Mouse (Mus musculus) adrenal gland, adult 2 months (tissue): ENCODE measurements around the gene Ccm2. TPM values are rescaled to one million over a fixed set of nuclear protein-coding genes. Genes with fewer than 3 reads are reported as not detected.

Experiments
- DNase-seq: peaks from one replicate; pipeline ENCODE4 v3.0.0; 2021
- polyA plus RNA-seq: library from polyadenylated mRNA; depleted of rRNA; stranded (reverse); fragments of >200 nt; gene quantifications from 2 replicates; pipeline ENCODE4 v1.2.3, GENCODE M21; 2012
- total RNA-seq, 2 experiments: library from RNA; stranded (reverse); gene quantifications; 2 replicates each; pipeline ENCODE4 v1.2.3; 2021

Ccm2 gene
- total and polyA plus RNA-seq, 3 experiments: 38.8 to 48.1 (median 47.9) TPM

DNA sequence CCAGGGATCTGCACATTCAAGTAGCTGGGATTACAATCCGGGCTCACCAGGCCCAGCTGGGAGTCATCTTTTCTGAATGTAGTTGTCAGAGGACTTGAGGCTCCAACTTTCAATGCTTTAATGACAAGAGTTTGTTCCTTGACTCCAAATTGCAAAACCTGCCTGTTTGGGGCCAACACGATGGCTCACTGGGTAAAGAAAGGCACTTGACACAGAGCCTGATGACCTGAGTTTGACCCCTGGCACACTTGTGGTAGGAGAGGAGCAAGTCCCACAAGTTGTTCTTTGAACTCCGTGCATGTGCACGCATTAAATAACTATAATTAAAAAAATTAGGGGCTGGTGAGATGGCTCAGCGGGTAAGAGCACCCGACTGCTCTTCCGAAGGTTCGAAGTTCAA, 16.7 kb upstream of the Ccm2 start:
- no peak for DNase-seq

DNA sequence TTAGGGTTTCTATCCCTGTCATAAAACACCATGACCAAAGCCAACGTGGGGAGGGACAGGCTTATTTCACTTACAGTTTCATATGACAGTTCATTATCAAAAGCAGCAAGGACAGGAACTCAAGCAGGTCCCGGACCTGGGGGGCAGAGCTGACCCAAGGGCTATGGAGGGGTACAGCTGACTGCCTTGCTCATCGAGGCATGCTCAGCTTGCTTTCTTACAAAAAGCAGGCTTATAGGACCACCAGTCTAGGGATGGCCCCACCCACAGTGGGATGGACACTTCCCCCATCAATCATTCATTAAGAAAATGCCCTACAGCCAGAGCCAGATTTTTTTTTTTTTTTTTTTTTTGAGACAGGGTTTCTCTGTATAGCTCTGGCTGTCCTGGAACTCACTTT, 15.9 kb upstream of the Ccm2 start:
- DNase-seq: no peak

DNA sequence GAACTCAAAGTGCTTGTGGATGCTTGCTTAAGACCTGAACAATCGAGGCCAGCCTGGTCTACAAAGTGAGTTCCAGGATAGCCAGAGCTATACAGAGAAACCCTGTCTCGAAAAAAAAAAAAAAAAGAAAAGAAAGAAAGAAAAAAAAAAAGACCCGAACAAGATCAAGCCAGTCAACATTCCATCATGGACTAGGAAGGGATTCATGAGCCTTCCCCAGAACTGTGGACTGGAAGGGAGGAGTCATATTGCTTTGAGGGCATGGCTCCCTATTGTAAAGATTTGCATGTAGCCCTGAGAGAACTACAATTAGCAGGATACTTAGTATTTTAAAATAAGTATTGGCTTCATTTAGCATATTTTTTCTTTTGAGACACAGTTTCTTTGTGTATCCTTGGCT, 2.0 kb upstream of the Ccm2 start:
- DNase-seq: no peak

DNA sequence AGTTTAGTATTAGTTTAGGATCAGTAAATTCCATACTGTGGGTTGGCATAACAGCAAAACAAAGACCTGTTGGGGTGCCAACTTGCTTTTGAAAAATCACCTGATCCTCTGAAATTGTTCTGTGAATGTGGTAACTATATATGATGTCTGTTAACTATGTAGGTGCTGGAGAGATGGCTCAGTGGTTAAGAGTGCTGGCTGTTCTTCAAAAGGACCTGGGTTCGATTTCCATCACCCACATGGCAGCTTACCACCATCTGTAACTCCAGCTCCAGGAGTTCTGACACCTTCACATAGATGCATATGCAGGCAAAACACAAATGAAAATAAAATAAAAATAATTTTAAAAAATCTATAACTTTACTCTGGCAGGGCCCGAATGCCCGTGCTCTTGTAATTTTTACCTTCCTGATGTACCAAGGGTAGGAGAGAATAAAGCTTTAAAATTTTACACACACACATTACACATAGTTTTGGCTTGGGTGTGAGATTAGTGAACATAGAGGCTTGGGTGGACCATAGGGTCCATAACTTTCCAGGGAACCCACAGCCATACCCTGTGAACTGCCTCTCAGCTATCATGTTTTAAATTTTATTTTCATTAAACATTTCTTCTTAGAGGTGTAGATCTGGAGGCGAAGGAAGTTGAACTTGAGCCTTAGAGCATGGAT, 1.4 kb upstream of the Ccm2 start:
- no peak for DNase-seq

DNA sequence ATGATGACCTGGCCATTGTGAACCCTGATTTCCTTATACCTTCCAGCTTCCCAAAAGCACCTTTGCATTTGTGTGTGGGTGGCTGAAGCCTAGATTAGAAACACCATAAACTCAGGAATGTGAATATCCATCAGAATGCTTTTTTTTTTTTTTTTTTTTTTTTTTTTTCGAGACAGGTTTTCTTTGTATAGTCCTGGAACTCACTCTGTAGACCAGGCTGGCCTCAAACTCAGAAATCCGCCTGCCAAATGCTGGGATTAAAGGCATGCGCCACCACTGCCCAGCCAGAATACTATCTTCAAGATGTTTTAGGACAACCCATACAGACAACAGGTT, 862 bp upstream of the Ccm2 start:
- DNase-seq: no peak

DNA sequence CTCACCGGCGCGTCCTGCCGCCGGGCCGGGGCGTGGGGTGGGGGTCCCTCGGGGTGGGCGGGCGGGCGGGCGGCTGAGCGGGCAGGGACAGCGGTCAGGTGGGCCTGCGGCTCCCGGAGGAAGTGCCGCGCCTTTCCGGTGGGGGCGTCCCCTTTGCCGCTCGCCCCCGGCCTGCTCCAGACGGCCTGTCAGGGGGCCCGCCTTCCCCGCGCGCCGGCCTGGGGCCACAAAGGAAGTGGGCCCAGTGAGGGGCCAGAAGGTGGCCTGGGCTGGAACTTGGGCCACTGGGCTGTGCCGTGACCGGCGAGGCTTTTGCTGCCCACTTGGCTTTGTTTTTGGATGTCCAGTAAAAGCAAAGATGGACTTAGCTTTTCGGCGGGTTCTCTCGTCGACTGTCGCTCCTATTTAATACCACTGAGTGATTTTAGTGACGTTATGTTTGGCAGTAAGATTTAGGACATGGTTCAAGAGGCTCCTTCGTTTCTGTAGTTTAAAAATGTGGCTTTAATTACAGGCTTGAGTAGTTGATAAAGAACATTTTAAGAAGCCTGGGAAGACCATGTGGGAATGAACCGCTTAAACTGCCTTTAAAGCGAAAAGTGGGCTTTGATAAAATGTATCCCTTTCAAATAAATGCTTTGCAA, 472 bp downstream of the Ccm2 start:
- DNase-seq: peak; percentile 83

DNA sequence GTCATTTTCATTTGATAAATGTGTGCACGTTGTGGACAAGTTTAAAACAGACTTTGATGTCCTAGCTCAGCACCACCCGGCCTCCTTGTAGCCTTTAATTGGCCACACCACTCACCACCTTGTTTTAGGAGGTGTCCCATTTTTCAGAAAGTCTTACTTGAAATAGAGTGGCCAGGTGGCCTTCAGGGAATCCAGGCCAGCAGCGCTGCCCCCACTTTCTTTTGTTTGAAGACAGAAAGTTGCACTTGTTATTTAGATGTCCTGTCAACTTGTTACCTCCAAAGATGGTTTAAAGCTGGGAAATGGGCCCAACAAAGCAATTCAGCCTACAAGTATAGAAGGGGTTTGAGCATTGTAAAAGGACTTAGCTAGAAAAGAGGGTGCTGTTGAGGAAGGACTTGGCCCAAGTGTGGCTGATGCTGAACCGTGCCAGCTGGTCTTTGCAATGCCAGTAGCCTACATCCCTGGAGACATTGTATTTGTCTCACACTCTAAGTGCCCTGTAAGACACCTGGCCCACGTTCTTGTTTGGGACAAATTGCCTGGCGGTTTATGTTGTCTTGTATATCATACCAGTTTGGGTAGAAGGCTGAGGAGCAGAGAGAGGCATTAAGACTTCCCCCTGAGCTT, 1.1 kb downstream of the Ccm2 start:
- DNase-seq: peak; percentile 24

DNA sequence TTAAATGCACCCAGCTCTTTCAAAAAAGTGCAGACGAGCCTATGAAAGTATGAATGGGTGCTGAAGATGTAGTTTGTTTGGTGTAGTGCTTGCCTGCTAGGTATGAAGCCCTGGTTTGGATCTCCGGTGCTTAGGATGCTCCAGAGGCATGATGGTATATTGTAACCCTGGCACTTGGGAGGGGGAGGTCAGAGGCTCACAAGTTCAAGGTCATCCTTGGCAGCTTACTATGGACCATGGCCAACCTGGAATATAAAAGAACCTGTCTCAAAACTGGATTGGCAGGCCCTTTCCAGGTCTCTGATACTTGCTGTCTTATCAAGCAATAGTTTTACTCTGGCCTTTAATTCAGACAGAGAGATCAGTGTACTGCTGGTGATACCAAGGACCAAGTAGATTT, 3.1 kb downstream of the Ccm2 start:
- DNase-seq: no peak

DNA sequence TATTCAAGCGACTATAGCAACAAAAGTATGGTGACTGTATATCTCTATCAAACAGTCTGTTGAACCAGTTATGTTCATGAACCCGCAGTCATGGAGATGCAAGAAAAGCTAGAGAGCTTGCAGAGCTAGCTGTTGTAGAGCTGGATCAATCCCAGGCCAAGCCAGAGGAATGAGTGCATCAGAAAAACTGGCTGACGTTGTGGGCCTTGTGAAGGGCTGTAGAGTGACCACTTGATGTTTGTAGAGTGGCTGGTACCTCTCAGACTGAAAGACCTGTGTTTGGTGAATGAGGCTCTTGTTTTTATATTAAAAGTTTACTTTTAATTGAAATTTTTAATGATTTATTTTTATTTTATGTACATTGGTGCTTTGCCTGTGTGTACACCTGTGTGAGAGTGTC, 3.5 kb downstream of the Ccm2 start:
- no peak for DNase-seq

DNA sequence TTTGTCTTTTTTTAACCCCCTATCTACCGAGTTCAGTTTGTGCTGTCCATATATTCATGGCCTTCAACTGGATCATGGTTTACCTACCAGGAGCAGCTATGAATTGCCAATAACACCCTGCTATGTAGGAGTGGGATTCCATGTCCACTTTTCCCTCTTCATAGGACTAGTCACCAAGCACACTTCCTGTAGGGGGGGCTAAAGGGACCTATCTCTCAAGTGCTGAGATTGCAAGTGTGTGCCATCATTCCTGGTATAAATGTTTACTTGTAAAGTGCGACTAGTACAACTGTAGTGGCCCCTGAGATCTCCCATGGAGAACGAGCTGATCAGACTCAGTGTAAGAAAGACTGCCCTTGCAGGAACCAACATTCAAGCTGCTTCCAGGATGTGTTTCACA, 11.5 kb downstream of the Ccm2 start:
- no peak for DNase-seq

DNA sequence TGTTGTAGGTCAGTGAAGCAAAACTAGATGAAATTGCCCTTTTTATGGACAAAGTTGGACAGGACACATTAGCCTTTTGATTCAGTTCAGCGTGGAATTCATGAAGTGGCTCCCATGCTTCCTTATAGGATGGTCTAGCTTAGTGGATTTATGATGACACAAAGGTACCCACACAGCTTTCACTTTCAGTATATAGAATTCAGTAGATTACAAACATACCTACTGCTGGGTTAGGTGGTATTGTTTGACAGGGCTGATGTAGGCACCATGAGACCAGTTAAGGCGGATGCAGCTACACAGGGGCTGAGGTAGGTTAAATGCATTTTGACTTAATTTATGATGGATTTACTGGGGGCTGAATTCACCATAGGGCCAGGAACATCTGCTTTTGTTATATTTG, 13.3 kb downstream of the Ccm2 start:
- DNase-seq: no peak

DNA sequence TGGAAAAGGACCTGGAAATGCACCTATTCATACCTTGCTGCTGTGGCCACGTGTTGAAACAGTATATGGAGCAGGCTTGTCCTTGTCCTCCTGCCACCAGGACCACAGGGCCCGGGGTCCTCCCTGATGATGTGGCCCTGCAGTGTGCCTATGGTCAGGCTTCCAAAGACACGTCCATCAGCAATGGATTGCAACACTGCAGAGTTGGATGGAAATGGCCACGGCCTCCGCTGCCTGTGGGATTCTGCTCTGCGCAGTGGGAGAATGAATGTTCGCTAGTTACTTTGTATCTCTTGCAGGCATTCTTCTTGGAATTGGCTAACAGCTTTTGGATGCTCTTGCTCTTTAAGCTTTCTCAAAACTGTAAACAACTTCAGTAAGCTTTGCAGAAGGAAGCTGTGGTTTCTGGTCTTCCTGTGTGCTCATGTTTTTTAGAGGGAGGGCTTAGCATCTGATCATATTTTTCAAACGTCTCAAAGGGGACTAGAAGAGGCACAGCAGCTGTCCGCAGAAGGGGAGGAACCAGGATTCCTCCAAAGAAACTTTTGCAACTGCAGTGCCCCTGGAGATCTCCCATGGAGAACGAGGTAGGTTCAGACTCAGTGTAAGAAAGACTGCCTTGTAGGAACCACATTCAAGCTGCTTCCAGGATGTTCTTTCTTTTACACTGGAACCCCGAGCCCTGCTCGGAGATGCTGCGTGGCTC, 14.1 kb downstream of the Ccm2 start:
- no peak for DNase-seq

DNA sequence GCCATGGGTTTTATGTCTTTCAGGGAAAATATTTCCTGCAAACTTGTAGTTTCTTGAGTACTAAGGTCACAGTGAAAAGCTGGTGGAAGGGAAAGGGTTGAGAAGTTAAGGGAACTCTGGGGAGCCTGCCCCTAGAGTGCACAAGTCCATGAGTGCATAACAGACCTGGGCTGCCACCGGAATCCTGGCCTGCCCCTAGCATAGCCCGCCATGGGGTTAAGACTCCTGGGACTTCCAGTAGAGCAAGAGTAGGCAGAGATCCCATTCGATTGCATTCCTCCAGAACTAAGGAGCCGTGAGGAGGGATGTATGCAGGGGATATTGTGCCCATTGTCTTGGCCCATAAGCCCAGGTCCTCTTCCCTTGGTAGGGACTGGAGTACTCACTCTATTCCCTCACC, 14.8 kb downstream of the Ccm2 start:
- DNase-seq: no peak

DNA sequence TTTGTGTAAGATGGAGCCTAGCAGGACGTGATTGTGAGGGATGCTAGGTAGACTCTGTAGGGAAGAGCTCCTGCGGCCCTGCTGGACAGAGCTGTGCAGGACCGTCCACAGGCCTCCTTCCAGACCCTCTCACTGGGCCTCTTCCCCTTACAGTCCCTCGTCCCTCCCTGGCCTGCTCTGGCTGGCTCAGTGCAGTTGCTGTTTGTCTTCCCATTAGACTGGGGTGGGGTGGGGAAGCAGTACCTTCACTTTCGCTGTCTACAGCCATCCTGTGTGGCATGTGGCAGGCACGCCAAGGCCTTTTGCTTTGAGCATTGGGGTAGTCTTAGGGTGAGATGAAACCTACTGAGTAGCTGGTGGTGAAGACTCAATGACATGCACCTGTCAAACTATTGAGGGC, 15.7 kb downstream of the Ccm2 start:
- DNase-seq: no peak

DNA sequence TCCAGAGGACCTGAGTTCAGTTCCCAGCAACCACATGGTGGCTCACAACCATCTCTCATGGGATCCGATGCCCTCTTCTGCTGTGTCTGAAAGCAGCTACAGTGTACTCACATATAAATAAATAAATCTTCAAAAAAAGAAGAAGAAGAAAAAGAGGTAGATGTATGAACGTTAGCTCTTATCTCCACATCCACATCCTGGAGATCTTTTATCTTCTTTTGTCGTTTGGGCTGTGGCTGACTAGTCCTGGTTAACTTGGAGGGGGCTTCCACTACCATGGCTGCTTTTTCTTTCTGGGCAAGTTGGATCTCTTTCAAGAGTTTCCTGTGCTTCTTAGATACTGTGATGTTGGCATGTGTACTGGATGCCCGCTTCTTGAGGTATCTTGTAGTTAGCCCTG, 16.5 kb downstream of the Ccm2 start:
- no peak for DNase-seq

DNA sequence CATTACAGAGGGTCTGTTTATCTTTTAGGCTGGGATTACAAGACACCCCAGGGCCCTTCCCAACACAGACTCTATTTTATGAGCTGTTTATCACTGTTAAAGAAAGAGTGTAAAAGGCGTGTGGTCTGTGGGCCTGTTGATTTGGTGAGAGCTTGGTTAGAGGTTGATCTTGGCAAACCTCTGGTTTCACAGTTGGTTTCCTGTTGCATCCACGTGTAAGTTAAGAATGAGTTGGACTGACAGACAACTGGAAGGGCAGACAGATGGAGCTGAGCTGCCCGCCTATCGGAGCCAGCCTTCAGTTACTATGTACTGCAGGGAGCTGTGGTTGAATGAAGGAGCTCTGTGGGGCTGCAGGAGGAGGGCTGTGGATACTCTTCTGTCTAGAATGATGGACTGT, 19.8 kb downstream of the Ccm2 start:
- no peak for DNase-seq

DNA sequence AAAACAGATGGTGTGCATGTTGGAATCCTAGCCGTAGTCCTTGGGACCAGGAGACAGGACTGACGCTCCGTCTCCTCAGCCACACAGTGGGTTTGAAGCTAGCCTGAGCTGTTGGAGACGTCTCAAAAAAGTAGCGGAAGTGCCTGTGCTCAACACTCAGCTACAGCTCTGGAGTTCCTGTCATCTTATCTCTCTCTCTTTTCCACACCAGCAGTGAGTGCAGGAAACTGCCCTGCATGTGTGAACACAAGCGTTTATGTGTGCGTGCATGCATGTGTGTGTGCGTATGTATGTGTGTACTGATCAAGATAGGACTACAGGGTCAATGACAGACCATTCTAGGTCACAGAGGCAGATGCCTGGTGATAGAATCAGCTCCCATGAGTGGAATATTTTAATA, 21.3 kb downstream of the Ccm2 start:
- no peak for DNase-seq

DNA sequence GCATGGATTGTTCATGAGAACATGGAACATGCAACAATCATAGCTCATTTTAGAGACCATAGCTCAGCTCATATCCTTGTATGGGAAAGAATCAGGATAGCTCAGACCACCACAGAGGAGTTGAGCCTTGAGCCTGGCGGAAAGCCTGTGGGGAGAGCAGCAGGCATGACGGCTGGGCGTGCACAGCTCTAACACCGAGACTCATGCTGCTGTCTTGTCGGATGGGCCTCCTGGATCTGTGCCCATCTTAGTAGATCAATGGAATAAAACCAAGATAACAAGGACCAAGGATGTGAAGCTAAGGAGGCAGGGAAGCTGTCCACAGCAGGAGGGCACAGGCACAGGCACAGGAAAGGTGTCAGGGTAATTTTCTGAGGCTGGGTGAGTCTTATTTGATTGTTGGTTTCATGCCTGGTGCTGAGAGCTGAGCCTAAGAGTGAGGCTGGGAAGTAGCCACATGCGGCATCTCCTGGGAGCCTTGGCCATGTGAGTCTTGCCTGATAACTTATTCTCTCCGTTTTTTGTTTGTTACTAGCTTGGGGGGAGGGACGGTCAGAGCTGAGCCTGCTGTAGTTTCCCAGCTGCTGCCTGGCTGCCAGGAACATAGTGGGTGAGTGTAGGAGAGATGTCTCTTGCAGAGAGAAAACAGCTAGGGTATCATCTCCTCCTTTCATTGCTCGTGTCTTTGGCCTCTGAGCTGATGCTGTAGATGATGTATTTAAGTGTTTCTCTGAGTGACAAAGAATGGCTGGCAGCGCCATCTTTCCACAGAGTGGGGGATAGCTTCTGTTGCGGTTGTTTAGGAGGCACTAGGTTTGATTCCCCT, 22.1 kb downstream of the Ccm2 start:
- DNase-seq: peak; percentile 30

DNA sequence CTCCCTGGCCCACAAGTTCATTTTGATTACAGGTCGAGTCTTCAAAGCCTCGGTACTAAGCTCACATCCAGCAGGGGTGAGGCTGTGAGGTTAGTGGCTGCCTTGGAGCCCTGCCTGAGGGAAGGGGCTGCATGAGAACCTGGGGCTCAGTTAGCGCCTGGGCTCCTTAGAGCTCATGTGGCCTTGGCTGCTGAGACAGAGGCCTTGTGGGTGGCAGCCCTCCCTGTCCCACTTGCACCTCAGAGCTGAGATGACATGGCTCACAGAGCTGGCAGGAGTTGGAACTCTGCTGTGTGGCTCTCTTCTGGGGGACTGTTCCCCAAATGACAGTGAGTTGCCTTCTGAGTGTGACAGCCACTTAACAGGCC, 22.7 kb downstream of the Ccm2 start:
- peak; percentile 74 for DNase-seq

DNA sequence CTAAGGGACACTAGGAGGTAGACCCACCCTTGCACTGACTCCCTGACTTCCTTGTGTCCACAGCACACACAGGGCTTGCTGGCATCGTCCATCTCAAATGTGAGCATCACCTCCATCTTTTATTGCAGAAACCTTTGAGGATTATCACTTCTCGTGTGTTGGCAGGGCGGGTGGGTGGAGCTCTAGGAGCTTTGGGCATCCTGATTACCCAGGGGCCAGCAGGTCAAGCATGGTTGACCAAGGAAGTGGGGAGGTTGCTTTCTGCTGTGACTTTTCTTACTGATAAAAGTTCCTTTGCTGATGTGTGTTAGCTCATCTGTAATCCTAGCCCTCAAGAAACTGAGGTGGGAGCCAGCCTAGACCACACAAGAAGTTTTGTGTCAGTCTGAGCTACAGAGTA, 29.5 kb downstream of the Ccm2 start:
- no peak for DNase-seq

DNA sequence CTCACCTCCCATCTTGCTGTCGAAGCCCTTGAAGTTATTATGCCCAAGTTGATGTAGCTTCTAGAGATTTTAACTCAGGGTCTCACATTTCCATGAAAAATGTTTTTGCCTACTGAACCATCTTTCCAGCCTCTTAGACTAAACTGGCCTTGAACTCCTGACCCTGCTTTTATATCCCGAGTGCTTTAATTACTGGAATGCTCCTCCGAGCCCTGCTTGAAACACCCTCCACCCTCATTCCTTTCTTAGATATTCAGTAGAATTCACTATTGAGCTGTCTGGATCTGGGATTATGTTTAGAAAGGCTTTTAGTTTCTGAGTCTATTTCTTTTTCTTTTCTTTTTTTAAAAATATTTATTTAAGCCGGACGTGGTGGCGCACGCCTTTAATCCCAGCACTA, 32.7 kb downstream of the Ccm2 start:
- no peak for DNase-seq

DNA sequence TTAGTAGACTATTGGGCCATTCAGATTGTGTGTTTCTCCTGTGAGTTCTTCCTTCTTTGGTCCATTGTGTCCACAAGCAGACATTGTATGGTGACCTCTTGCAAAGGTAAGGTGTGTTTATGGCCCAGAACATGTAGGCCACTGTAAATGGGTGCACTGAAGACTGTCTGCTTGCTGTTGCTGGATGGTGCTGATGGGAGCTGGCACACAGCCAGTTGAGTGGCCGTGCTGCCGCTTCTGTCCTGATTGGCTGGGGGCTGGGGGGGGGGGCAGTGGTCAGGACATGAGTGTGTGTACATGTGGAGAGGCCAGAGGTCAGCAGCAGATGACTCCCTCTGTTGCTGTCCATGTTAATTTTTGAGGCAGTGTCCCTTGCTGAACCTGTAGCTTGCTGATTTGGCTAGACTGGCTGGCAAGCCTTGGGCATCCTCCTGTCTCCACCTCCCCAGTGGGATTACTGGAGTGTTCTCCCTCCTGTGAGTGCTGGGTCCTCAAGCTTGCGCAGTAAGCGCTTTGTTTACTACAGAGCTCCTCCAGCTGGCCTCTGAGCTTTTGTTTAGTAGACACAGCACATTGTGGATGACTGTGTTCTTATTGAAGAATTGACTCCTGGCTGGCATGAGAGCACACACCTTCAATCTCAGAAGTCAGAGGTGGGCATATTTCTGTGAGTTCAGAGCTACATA, 33.5 kb downstream of the Ccm2 start:
- DNase-seq: no peak
